16 mouse cellular contexts compared by ENCODE assay signal in the genomic region with DNA sequence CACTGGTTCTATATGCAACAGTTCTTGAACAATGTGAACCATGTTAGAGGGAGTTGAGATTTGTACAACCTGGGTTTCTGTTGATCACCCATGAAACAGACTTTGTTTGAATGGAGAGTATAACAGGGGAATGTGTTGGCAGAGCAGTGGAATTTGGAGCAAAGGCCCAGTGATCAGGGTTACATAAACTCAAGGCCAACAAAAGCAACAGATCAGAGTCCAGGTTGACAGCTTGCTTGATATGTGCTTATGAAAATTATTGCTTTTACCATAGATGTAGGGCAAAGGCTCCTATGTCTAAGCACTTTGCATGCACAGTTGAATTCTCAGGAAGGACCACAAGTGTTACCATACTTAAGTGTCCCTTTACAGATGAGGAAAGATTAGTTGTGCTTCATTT.
"Had no signal": no experiment of that assay in that cellular context is flagged by ENCODE, and none has a peak within 500 bp of the region (broad histone marks: within the 10 kb centered on the region; RNA-seq: fewer than 3 reads in every experiment).

No protein-coding gene starts in this region.

- H3K4me2 ChIP-seq: intestine, embryonic 15.5 days; limb, embryonic 13.5 days; liver, embryonic 12.5 days; liver, embryonic 15.5 days; midbrain, embryonic 11.5 days had no signal

- DNase-seq: kidney, adult 18-20 months; kidney, postnatal 10 days; layer of hippocampus, adult 9-11 months; lung, adult 2 months; lung, postnatal 14 days; lung, postnatal 4 days; midbrain, embryonic 14.5 days; thymus, adult 18-20 months; thymus, postnatal 36 days had no signal

- H3K36me3 ChIP-seq: intestine, embryonic 15.5 days; limb, embryonic 10.5 days; limb, embryonic 13.5 days; liver, embryonic 12.5 days; liver, embryonic 15.5 days had no signal

- H3K4me3 ChIP-seq: intestine, embryonic 15.5 days; layer of hippocampus, adult 2 months; limb, embryonic 10.5 days; limb, embryonic 13.5 days; liver, embryonic 12.5 days; liver, embryonic 15.5 days had no signal

- H3K9ac ChIP-seq: intestine, embryonic 15.5 days; limb, embryonic 13.5 days; liver, embryonic 12.5 days; liver, embryonic 15.5 days had no signal

- H3K9me3 ChIP-seq: intestine, embryonic 15.5 days; limb, embryonic 10.5 days; limb, embryonic 13.5 days; liver, embryonic 12.5 days; liver, embryonic 15.5 days had no signal

- H3K27ac ChIP-seq: intestine, embryonic 15.5 days; layer of hippocampus, adult 2 months; limb, embryonic 10.5 days; limb, embryonic 13.5 days; liver, embryonic 12.5 days; liver, embryonic 15.5 days had no signal

- ATAC-seq: intestine, embryonic 15.5 days; liver, embryonic 12.5 days had no signal

- H3K4me1 ChIP-seq: intestine, embryonic 15.5 days; limb, embryonic 10.5 days; limb, embryonic 13.5 days; liver, embryonic 12.5 days; liver, embryonic 15.5 days had no signal

- H3K27me3 ChIP-seq: intestine, embryonic 15.5 days; limb, embryonic 13.5 days; liver, embryonic 12.5 days; liver, embryonic 15.5 days had no signal
